Mouse (Mus musculus): ENCODE data around the gene Hunk. TPM values are rescaled to one million over a fixed set of nuclear protein-coding genes. Genes with fewer than 3 reads are reported as not detected.
A peak's percentile ranks its signal among the peaks of the same experiment; 100 is the strongest.

Gene Hunk
- polyA plus RNA-seq, 1 experiment from 2014 or later = 13.6 TPM

DNA sequence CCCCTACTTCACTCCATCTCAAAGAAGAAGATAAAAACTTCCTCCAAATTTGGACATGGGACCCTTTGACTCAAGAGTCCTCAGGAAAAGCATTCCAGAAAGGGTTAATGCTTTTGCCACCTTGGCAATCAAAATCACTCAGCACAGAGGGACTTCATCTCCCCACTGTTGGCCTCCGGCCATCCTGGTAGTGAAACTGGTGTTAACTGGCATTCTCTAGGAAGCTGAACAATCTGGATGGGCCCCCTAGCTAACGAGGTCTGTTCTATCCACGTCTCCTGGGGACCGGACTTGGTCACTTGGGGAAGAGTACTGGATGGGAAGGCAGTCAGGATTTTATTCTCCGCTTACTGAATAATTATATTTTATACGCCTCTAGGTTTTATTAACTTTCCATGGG is 57.2 kb downstream of the Hunk start:
- no peak for ATAC-seq (replicated peaks)
- Histone ChIP-seq H3K4me1 (peaks cover 15% of the 10 kb centered on the region), H3K4me2 (replicated peaks) (no peak overlapping the region), H3K27ac (replicated peaks) (no peak overlapping the region), H3K36me3 (0 out of 2 replicates have a peak, but pooled peaks cover 6% of the 10 kb centered on the region), H3K9me3 (no peaks in the 10 kb centered on the region), H3K9ac (replicated peaks) (no peak overlapping the region), H3K4me3 (no peak overlapping the region), H3K27me3 (no peaks in the 10 kb centered on the region)
- WGBS = 21% methylated on average over 6 of the region's 6 CpGs

DNA sequence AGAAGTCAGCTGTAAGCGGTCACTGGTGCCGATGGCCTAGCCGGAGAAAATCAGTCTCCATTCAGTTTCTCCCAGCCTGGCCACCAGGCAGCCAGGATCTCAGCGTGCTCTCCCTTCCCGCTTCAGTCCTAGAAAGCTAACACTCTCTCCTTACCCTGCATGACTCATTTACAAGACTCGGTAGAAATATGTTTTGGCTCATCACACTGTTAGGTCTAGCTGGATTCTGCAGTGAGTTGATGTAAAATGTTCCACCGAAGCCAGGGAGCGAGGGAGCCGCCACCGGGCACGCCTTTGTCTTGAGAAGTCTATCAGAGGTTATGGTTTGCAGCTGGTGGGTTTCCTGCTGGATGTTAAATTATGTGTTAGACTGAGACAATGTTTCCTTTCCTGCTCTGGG is 67.4 kb downstream of the Hunk start:
- Histone ChIP-seq H3K27me3 (no peaks in the 10 kb centered on the region), H3K4me2 (replicated peaks) (no peak overlapping the region), H3K4me3 (no peak overlapping the region), H3K27ac (replicated peaks) (0 out of 2 replicates have a peak overlapping the region, but pooled peaks have one; percentile 9), H3K36me3 (peaks cover 17% of the 10 kb centered on the region; the same call in 1 of the 2 replicates), H3K9me3 (no peaks in the 10 kb centered on the region), H3K4me1 (peaks cover 19% of the 10 kb centered on the region), H3K9ac (replicated peaks) (no peak overlapping the region)
- 74% methylated on average over 11 of the region's 11 CpGs for WGBS
- no peak for ATAC-seq (replicated peaks)

DNA sequence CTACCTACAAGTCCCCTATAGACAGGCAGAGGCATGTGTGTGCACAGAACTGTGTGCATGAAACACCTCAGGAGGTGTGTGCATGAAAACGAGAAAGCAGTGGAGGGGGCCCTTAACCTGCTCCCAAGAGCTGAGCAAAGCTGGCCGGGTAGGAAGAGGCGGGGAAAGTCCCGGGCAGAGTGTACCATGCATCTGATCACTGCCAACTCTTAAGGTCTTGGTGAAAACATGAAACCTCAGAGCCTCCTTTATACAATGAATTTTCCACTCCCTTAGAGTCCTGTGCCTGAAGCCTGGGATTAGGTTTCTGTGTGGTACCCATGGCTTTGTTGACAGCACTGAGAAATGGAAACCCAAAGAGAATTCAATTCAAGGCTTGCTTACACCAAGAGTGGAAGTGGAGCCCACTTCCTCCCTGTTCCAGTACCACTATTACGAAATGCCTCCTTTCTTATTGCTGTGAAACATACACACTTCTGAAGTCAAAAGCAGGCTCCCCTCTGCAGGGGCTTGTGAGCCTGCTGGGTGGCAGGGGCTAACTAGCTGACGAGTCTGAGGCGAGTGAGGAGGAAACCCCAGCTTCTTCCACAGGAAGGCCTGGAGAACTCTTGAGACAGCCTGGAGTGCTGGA is 70.8 kb downstream of the Hunk start:
- H3K27me3 ChIP-seq = no peaks in the 10 kb centered on the region
- no peak overlapping the region for H3K4me3 ChIP-seq
- peaks cover 17% of the 10 kb centered on the region; the same call in 1 of the 2 replicates for H3K36me3 ChIP-seq
- no peaks in the 10 kb centered on the region for H3K9me3 ChIP-seq
- no peak overlapping the region for H3K9ac ChIP-seq (replicated peaks)
- H3K4me1 ChIP-seq = peaks cover 13% of the 10 kb centered on the region
- H3K27ac ChIP-seq (replicated peaks) = no peak overlapping the region
- WGBS = 83% methylated on average over 7 of the region's 7 CpGs
- ATAC-seq (replicated peaks) = no peak
- no peak overlapping the region for H3K4me2 ChIP-seq (replicated peaks)

DNA sequence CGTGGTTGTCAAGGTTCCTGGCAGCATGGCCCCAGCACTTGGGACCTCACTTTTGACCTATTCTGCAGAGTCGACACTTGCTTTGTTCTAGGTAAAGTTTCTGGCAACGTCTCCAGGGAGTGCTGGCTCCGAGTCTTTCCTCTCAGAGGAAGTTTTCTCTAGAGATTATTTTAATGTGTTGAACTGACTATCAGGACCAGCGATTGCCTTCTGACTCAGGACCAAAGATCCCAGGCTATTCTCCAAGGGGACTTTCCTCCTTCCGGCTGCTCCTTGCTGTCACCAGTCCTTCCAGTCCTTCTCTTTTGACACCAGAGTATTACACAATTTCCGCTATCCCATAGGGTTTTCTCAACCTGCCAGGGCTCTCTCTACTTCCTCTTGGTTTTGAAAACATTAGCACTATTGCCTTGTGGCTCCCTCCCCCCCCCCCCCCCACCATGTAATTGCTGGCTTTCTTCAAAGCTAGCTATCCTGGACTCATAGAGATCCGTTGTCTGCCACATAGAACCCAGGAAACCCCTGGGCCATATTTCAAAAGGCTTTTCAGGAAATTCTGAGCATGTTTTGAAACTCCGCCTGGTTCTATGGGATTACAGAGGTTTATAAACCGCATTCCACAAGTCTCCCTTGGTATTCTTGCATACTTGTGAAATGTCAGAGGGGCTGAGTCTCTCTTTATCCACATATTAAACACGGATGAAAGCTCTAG is 73.2 kb downstream of the Hunk start:
- 0 out of 2 replicates have a peak, but pooled peaks have one; percentile 47 for ATAC-seq (replicated peaks)

DNA sequence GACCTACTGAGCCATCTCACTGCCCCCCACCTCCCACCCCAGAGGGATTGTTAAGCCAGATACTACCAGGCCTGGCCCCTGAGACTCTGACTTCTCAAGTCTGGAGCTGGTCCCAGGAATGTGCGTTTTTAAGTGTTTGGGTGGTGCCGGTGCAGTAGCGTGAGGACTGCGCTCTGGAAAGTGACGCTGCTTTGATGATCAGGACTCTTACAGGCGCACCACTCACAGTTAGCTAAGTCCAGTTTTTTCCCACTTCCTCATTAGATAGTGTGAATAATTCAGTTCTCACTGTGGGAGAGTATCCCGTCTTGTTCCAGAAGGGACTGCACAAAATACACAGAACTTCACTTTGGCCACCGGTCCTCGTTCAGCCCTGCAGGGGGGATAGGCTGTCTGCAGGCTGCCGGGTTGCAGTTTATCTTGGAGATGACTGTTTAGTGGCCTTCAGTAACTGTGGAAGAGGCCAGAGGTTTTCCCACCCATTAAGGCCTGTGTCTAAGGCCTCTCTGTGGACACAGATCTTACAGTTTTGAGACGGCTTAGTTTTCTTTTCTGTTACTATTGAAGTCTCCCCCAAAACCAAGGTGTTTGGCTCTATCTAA is 75.6 kb downstream of the Hunk start:
- no peak overlapping the region for H3K4me3 ChIP-seq
- peaks cover 13% of the 10 kb centered on the region for H3K4me1 ChIP-seq
- H3K27ac ChIP-seq (replicated peaks) = no peak overlapping the region
- no peak overlapping the region for H3K4me2 ChIP-seq (replicated peaks)
- ATAC-seq (replicated peaks) = no peak
- H3K27me3 ChIP-seq = no peaks in the 10 kb centered on the region
- H3K36me3 ChIP-seq = peaks cover 20% of the 10 kb centered on the region
- no peak overlapping the region for H3K9ac ChIP-seq (replicated peaks)
- 66% methylated on average over 11 of the region's 11 CpGs for WGBS
- H3K9me3 ChIP-seq = peaks cover 3% of the 10 kb centered on the region; the same call in 1 of the 2 replicates

More for the DNA sequence above, 73.2 kb downstream of the Hunk start:
- H3K27ac ChIP-seq (replicated peaks) = 0 out of 2 replicates have a peak overlapping the region, but pooled peaks have one; percentile 9
- no peaks in the 10 kb centered on the region for H3K9me3 ChIP-seq
- H3K36me3 ChIP-seq = peaks cover 15% of the 10 kb centered on the region; the same call in 1 of the 2 replicates
- no peak overlapping the region for H3K4me2 ChIP-seq (replicated peaks)
- no peak overlapping the region for H3K4me3 ChIP-seq
- H3K27me3 ChIP-seq = no peaks in the 10 kb centered on the region
- H3K4me1 ChIP-seq = peaks cover 13% of the 10 kb centered on the region
- WGBS = 14% methylated on average over 11 of the region's 11 CpGs
- H3K9ac ChIP-seq (replicated peaks) = no peak overlapping the region

DNA sequence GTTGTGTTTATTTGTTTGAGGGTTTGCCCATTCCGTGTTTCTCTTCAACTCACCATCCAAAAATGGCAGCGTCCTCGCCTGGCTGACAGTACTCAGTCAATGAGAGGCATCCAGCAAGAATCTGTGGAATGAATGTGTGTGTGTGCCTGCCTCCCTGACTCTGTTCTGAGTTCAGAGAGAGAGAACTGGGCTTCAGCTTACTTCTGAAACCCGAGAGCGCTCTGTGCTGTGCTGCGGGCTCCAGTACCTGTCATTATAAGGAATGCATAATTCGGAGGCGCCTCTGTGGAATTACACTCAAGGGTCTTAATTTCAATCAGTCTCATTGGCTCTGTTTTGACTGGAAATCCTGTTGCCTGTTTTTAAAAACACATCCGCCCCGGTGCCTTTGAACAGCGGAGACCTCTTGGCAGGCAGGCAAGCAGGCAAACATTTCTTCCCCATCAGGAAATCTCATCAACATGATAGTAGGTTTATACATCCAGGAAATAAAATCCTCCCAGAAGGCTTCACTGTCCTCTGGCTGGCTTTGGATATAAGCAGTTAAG is 77.0 kb downstream of the Hunk start:
- H3K27ac ChIP-seq (replicated peaks) = peak overlapping the region; percentile 44

DNA sequence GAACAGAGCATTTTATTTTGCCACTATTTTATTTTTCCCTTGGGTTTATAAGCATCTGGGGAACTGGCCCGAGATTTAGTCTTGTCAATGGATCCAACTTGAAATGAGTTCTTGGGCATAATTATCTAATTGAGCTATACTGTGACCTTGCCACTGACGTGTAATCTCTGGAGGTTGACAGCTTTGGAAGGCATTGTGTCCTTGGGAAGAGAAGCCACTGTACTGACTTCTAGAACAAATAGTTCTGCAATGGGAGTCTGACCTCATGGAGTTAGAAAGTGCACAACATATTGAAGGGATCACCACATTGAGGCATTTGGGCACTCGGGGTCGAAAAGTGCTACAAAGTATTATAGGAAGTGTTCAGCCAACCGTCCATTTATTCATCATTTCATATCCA is 79.3 kb downstream of the Hunk start:
- H3K36me3 ChIP-seq = peaks cover 49% of the 10 kb centered on the region

More for the DNA sequence above, 77.0 kb downstream of the Hunk start:
- H3K27me3 ChIP-seq = no peaks in the 10 kb centered on the region
- no peak overlapping the region for H3K4me3 ChIP-seq
- no peak for ATAC-seq (replicated peaks)
- peaks cover 3% of the 10 kb centered on the region; the same call in 1 of the 2 replicates for H3K9me3 ChIP-seq
- H3K4me2 ChIP-seq (replicated peaks) = no peak overlapping the region
- H3K36me3 ChIP-seq = peaks cover 29% of the 10 kb centered on the region
- WGBS = 56% methylated on average over 11 of the region's 11 CpGs
- H3K4me1 ChIP-seq = peaks cover 13% of the 10 kb centered on the region
- no peak overlapping the region for H3K9ac ChIP-seq (replicated peaks)

DNA sequence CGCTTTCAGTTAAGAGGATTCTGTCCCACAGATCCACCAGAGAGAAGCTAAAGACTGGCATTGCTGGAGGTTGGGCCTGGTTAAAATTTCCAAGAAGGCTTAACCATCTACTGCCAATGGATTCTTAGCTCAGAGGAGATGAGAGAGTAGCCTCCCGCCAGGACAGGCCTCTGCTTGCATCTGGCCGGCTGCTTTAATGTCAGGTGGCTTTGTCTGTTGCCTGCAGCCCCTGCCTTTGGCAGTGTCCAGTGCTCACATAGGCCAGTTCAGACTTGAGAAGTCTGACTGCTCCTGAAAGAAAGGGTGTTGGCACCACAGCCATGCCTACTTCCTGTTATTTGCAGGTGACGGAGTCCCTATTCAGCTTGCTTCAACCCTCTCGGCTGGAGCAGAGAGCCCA is 82.5 kb downstream of the Hunk start:
- ATAC-seq (replicated peaks) = no peak
- 89% methylated on average over 5 of the region's 5 CpGs for WGBS
- H3K27me3 ChIP-seq = no peaks in the 10 kb centered on the region

More for the DNA sequence above, 79.3 kb downstream of the Hunk start:
- H3K4me1 ChIP-seq = peaks cover 13% of the 10 kb centered on the region
- H3K27me3 ChIP-seq = no peaks in the 10 kb centered on the region
- peaks cover 3% of the 10 kb centered on the region; the same call in 1 of the 2 replicates for H3K9me3 ChIP-seq
- no peak for ATAC-seq (replicated peaks)
- H3K4me2 ChIP-seq (replicated peaks) = no peak overlapping the region
- no peak overlapping the region for H3K9ac ChIP-seq (replicated peaks)
- WGBS = 96% methylated on average over 5 of the region's 5 CpGs
- H3K27ac ChIP-seq (replicated peaks) = no peak overlapping the region
- H3K4me3 ChIP-seq = no peak overlapping the region

DNA sequence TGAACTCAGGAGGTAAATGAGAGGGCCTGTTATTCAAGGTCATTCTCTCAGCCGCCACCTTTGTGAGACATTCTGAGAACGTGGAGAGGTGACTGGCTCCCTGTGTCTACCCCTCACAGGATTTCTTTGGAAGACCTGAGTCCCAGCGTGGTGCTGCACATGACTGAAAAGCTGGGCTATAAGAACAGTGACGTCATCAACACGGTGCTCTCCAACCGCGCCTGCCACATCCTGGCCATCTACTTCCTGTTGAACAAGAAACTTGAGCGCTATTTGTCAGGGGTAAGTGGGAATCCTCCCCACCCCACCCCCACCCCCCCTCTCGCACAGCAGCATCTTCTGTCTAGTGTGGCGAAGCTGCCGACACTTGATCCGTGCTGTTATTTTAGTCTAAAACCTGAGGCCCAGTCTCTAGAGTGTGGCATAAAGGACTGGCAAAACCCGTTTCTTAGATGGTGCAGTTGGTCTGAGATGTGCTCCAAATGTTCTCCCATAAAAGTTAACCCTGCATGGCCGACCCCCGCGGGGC is 90.0 kb downstream of the Hunk start:
- Histone ChIP-seq H3K36me3 (peaks cover 63% of the 10 kb centered on the region), H3K27ac (replicated peaks) (no peak overlapping the region), H3K4me3 (no peak overlapping the region), H3K9ac (replicated peaks) (no peak overlapping the region), H3K9me3 (no peaks in the 10 kb centered on the region), H3K4me2 (replicated peaks) (no peak overlapping the region), H3K4me1 (no peaks in the 10 kb centered on the region), H3K27me3 (no peaks in the 10 kb centered on the region)
- 89% methylated on average over 16 of the region's 16 CpGs for WGBS
- no peak for ATAC-seq (replicated peaks)

More for the DNA sequence above, 82.5 kb downstream of the Hunk start:
- peaks cover 61% of the 10 kb centered on the region for H3K36me3 ChIP-seq
- no peak overlapping the region for H3K9ac ChIP-seq (replicated peaks)
- H3K9me3 ChIP-seq = peaks cover 3% of the 10 kb centered on the region; the same call in 1 of the 2 replicates
- H3K27ac ChIP-seq (replicated peaks) = no peak overlapping the region
- H3K4me3 ChIP-seq = no peak overlapping the region
- H3K4me2 ChIP-seq (replicated peaks) = no peak overlapping the region
- H3K4me1 ChIP-seq = no peaks in the 10 kb centered on the region

DNA sequence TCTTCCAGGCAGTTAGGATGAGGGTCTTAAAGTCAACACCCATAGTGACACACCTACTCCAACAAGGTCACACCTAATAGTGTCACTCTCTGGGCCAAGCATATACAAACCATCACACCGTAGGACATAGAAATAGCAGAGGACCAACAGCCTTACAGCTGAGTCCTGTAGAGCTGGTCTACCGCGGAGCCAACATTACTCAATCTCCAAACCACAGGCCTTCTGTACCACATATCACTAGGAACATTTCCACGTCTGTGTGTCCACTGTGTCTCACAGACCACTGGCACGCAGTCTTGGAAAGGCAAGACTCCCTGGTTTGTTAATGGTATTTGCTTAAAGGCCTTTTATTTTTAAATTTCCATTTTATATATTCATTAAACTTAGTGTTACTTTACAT is 95.8 kb downstream of the Hunk start:
- no peak for ATAC-seq (replicated peaks)
- H3K36me3 ChIP-seq = peaks cover 51% of the 10 kb centered on the region
- H3K9me3 ChIP-seq = no peaks in the 10 kb centered on the region
- H3K27ac ChIP-seq (replicated peaks) = no peak overlapping the region
- H3K27me3 ChIP-seq = no peaks in the 10 kb centered on the region
- H3K4me2 ChIP-seq (replicated peaks) = no peak overlapping the region
- WGBS = 98% methylated on average over 5 of the region's 5 CpGs
- H3K4me3 ChIP-seq = no peak overlapping the region
- 0 out of 2 replicates have a peak, but pooled peaks cover 5% of the 10 kb centered on the region for H3K4me1 ChIP-seq
- H3K9ac ChIP-seq (replicated peaks) = no peak overlapping the region

DNA sequence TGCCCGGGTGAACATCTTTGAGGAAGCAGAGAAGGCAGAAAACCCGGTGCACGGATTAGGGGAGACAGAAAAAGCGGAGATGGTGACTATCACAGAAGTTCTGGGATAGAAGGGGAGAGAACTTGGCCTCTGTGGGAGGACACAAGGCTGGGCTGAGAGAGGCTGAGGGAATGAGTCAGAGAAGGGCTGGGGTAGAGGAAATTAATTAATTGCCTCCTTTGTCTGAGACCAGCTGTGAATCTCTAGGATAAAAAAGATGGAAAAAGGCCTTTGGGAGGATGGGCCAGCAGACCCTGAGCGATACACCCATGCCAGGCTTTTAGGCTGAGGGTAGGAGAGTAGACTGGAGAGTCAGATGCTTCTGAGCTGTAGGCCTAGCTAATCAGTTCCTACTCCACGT is 97.5 kb downstream of the Hunk start:
- Histone ChIP-seq H3K4me1 (0 out of 2 replicates have a peak, but pooled peaks cover 5% of the 10 kb centered on the region), H3K27ac (replicated peaks) (no peak overlapping the region), H3K4me2 (replicated peaks) (no peak overlapping the region), H3K27me3 (no peaks in the 10 kb centered on the region), H3K4me3 (no peak overlapping the region), H3K9me3 (no peaks in the 10 kb centered on the region), H3K9ac (replicated peaks) (no peak overlapping the region), H3K36me3 (peaks cover 35% of the 10 kb centered on the region)
- ATAC-seq (replicated peaks) = no peak
- WGBS = 84% methylated on average over 6 of the region's 6 CpGs
